Mouse (Mus musculus) C2C12 (cell line): ENCODE data around the gene Olfr1219.

Source experiments
- CTCF ChIP-seq: IDR thresholded peaks from one replicate; pipeline ENCODE4 v1.5.1; 2011; ENCODE audit not compliant: control insufficient read depth, insufficient read depth, insufficient read length
- USF1 ChIP-seq: IDR thresholded peaks from one replicate; pipeline ENCODE4 v1.6.1; 2011; ENCODE audit warnings: low read depth, mild to moderate bottlenecking, control low read depth, moderate library complexity

DNA sequence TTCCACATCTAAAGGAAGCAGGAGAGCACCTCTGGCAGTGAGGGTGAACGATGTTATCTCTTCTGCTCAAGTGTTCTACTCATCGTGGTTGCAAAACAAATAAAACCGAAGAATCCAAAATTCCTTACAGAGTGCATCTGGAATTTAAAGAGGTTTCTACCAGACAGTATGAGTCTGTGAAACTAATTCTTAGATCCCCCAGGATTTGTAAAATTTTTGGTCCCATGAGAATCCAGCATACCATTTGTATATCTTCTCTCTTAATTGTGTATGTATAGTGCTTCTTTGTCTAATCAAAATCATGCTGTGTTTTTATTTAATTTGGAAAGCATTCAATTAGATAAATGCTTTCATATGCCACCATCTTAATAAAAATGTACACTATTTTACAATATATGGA, 49.6 kb upstream of the Olfr1219 start, which contains the start of gene Olfr1222:
- TF ChIP-seq CTCF: no peak
- no peak for TF ChIP-seq USF1
